Mouse (Mus musculus) lung, adult 2 months (tissue): ENCODE measurements around the gene Zdhhc16.

Experiments used
- CTCF ChIP-seq: fragments of 200-500 bp; IDR thresholded peaks from 2 replicates; pipeline ENCODE4 v1.5.1; 2011; ENCODE audit warnings: mild to moderate bottlenecking, low read length, control low read depth; ENCODE audit not compliant: insufficient read depth
- POLR2A ChIP-seq: fragments of 200-500 bp; IDR thresholded peaks from 2 replicates; pipeline ENCODE4 v1.6.1; 2011; ENCODE audit warnings: low read depth, mild to moderate bottlenecking, control low read depth, low read length, borderline replicate concordance; ENCODE audit errors: extremely low read depth

- TF ChIP-seq CTCF = no peak
- TF ChIP-seq POLR2A = no peak
Measured at GRCm38 (mm10) chr19:41894959-41895358, 38.3 kb upstream of the Zdhhc16 start.
